Mouse (Mus musculus) MEL (cell line): ENCODE results near the gene Paxbp1. TPM values are rescaled to one million over a fixed set of nuclear protein-coding genes. Genes with fewer than 3 reads are reported as not detected.
A peak's percentile ranks its signal among the peaks of the same experiment; 100 is the strongest.

Experiments
- DNase-seq: peaks from one replicate; pipeline ENCODE4 v3.0.0; 2011; ENCODE audit warnings: low read depth, low spot score
- H3K27ac ChIP-seq: 2 replicates; pipeline ENCODE4 v1.5.1; 2012; ENCODE audit warnings: low read depth, mild to moderate bottlenecking, control low read depth, low read length, moderate library complexity; ENCODE audit not compliant: control insufficient read depth
- H3K27me3 ChIP-seq, 2 experiments: fragments of 150-350 bp in 1 of 2; sonication (generic) in 1 of 2; 2 replicates each; pipeline ENCODE4 v1.6.1; 2012; ENCODE audit warnings: low read length in 2 of 2, mild to moderate bottlenecking in 2 of 2, improper control_type of control experiment in 1 of 2, moderate library complexity in 1 of 2; ENCODE audit not compliant: insufficient read depth in 2 of 2, control insufficient read depth in 1 of 2
- H3K36me3 ChIP-seq, 2 experiments: 2 replicates each; pipeline ENCODE4 v1.6.1; 2012 to 2014; ENCODE audit warnings: low read length in 2 of 2, improper control_type of control experiment in 1 of 2, inconsistent platforms in 1 of 2, mild to moderate bottlenecking in 1 of 2; ENCODE audit not compliant: insufficient read depth in 2 of 2, control insufficient read depth in 1 of 2
- H3K4me1 ChIP-seq, 2 experiments: fragments of 150-350 bp in 1 of 2; sonication (generic) in 1 of 2; 2 replicates each; pipeline ENCODE4 v1.6.1; 2012; ENCODE audit warnings: low read length in 2 of 2, improper control_type of control experiment in 1 of 2, mild to moderate bottlenecking in 1 of 2; ENCODE audit not compliant: insufficient read depth in 2 of 2, control insufficient read depth in 1 of 2
- H3K4me3 ChIP-seq, 2 experiments: fragments of 150-350 bp in 1 of 2; sonication (generic) in 1 of 2; 2 replicates each; pipeline ENCODE4 v1.5.1; 2012; ENCODE audit warnings: low read depth in 2 of 2, low read length in 2 of 2, mild to moderate bottlenecking in 2 of 2, moderate library complexity in 2 of 2, control low read depth in 1 of 2, improper control_type of control experiment in 1 of 2; ENCODE audit not compliant: control insufficient read depth in 1 of 2, insufficient read depth in 1 of 2
- H3K79me2 ChIP-seq: 2 replicates; pipeline ENCODE4 v1.6.1; 2012; ENCODE audit warnings: mild to moderate bottlenecking, low read length, moderate library complexity; ENCODE audit not compliant: control insufficient read depth, poor library complexity, insufficient read depth
- H3K9ac ChIP-seq: 2 replicates; pipeline ENCODE4 v1.6.1; 2012; ENCODE audit warnings: low read depth, mild to moderate bottlenecking, control low read depth, low read length, moderate library complexity; ENCODE audit not compliant: control insufficient read depth, poor library complexity, severe bottlenecking
- H3K9me3 ChIP-seq: fragments of 150-350 bp; sonication (generic); replicated peaks from 2 replicates; pipeline ENCODE4 v1.6.1; 2012; ENCODE audit warnings: mild to moderate bottlenecking, low read length, improper control_type of control experiment, moderate library complexity; ENCODE audit not compliant: insufficient read depth
- BHLHE40 ChIP-seq: IDR thresholded peaks from 2 replicates; pipeline ENCODE4 v1.6.1; 2012; ENCODE audit warnings: low read depth, mild to moderate bottlenecking, inconsistent platforms, low read length, improper control_type of control experiment, borderline replicate concordance
- CHD1 ChIP-seq: IDR thresholded peaks from 2 replicates; pipeline ENCODE4 v1.6.1; 2012; ENCODE audit warnings: low read depth, mild to moderate bottlenecking, inconsistent platforms, low read length, improper control_type of control experiment
- CHD2 ChIP-seq: IDR thresholded peaks from 2 replicates; pipeline ENCODE4 v1.6.1; 2011; ENCODE audit warnings: low read length, improper control_type of control experiment
- CTCF ChIP-seq, 3 experiments: IDR thresholded peaks in 2 of 3; conservative IDR thresholded peaks in 1 of 3; 2 replicates each; pipeline ENCODE4 v1.5.1; 2011 to 2012; ENCODE audit warnings: low read length in 3 of 3, low read depth in 2 of 3, mild to moderate bottlenecking in 2 of 3, improper control_type of control experiment in 1 of 3, inconsistent platforms in 1 of 3, mixed read lengths in 1 of 3, moderate library complexity in 1 of 3; ENCODE audit not compliant: control insufficient read depth in 1 of 3, insufficient read depth in 1 of 3, poor library complexity in 1 of 3, severe bottlenecking in 1 of 3
- ELF1 ChIP-seq: IDR thresholded peaks from 2 replicates; pipeline ENCODE4 v1.6.1; 2014; ENCODE audit warnings: low read depth, mild to moderate bottlenecking, inconsistent platforms, low read length, improper control_type of control experiment, moderate library complexity
- EP300 ChIP-seq, 2 experiments: IDR thresholded peaks; 2 replicates each; pipeline ENCODE4 v1.6.1; 2011; ENCODE audit warnings: improper control_type of control experiment in 2 of 2, low read length in 2 of 2, low read depth in 1 of 2, mild to moderate bottlenecking in 1 of 2
- ETS1 ChIP-seq: IDR thresholded peaks from 2 replicates; pipeline ENCODE4 v1.6.1; 2012; ENCODE audit warnings: low read depth, mild to moderate bottlenecking, inconsistent platforms, low read length, improper control_type of control experiment, moderate library complexity
- JUND ChIP-seq: IDR thresholded peaks from 2 replicates; pipeline ENCODE4 v1.6.1; 2011; ENCODE audit warnings: low read depth, mild to moderate bottlenecking, improper control_type of control experiment, low read length
- MAZ ChIP-seq: IDR thresholded peaks from 2 replicates; pipeline ENCODE4 v1.6.1; 2012; ENCODE audit warnings: low read depth, mild to moderate bottlenecking, inconsistent platforms, low read length, improper control_type of control experiment
- MEF2A ChIP-seq: IDR thresholded peaks from 2 replicates; pipeline ENCODE4 v1.6.1; 2014; ENCODE audit warnings: low read depth, mild to moderate bottlenecking, inconsistent platforms, low read length, improper control_type of control experiment; ENCODE audit not compliant: poor library complexity, insufficient replicate concordance, severe bottlenecking; ENCODE audit errors: extremely low read depth
- MXI1 ChIP-seq: IDR thresholded peaks from 2 replicates; pipeline ENCODE4 v1.6.1; 2011; ENCODE audit warnings: mild to moderate bottlenecking, low read depth, low read length, improper control_type of control experiment
- MYB ChIP-seq: IDR thresholded peaks from 2 replicates; pipeline ENCODE4 v1.6.1; 2011; ENCODE audit warnings: mild to moderate bottlenecking, low read depth, low read length, improper control_type of control experiment
- NRF1 ChIP-seq: IDR thresholded peaks from 2 replicates; pipeline ENCODE4 v1.6.1; 2014; ENCODE audit warnings: low read depth, mild to moderate bottlenecking, inconsistent platforms, low read length, improper control_type of control experiment, moderate library complexity; ENCODE audit not compliant: poor library complexity, insufficient read depth, severe bottlenecking
- POLR2AphosphoS5 ChIP-seq: IDR thresholded peaks from 2 replicates; pipeline ENCODE4 v1.6.1; 2012; ENCODE audit warnings: low read depth, borderline replicate concordance, mild to moderate bottlenecking, inconsistent platforms, low read length, moderate library complexity, mixed read lengths
- RAD21 ChIP-seq: IDR thresholded peaks from 2 replicates; pipeline ENCODE4 v1.6.1; 2011; ENCODE audit warnings: mild to moderate bottlenecking, low read depth, low read length, improper control_type of control experiment
- SIN3A ChIP-seq: IDR thresholded peaks from 2 replicates; pipeline ENCODE4 v1.6.1; 2012; ENCODE audit warnings: low read length, improper control_type of control experiment, inconsistent platforms
- SMC3 ChIP-seq: IDR thresholded peaks from 2 replicates; pipeline ENCODE4 v1.6.1; 2011; ENCODE audit warnings: low read depth, low read length, improper control_type of control experiment
- TAL1 ChIP-seq: IDR thresholded peaks from 2 replicates; pipeline ENCODE4 v1.6.1; 2012; ENCODE audit warnings: mild to moderate bottlenecking, inconsistent platforms, low read length, moderate library complexity, mixed read lengths
- TBP ChIP-seq: IDR thresholded peaks from 2 replicates; pipeline ENCODE4 v1.8.0; 2011; ENCODE audit warnings: low read depth, low read length, improper control_type of control experiment
- TCF12 ChIP-seq: IDR thresholded peaks from 2 replicates; pipeline ENCODE4 v1.6.1; 2014; ENCODE audit warnings: low read depth, mild to moderate bottlenecking, inconsistent platforms, low read length, improper control_type of control experiment, moderate library complexity
- ZC3H11A ChIP-seq: IDR thresholded peaks from 2 replicates; pipeline ENCODE4 v1.6.1; 2012; ENCODE audit warnings: low read depth, mild to moderate bottlenecking, inconsistent platforms, low read length, improper control_type of control experiment
- ZKSCAN1 ChIP-seq: IDR thresholded peaks from 2 replicates; pipeline ENCODE4 v1.6.1; 2012; ENCODE audit warnings: low read depth, mild to moderate bottlenecking, inconsistent platforms, low read length, improper control_type of control experiment, moderate library complexity
- ZMIZ1 ChIP-seq: IDR thresholded peaks from 2 replicates; pipeline ENCODE4 v1.6.1; 2012; ENCODE audit warnings: low read depth, mild to moderate bottlenecking, inconsistent platforms, low read length, improper control_type of control experiment, moderate library complexity
- ZNF384 ChIP-seq: IDR thresholded peaks from 2 replicates; pipeline ENCODE4 v1.6.1; 2012; ENCODE audit warnings: low read depth, mild to moderate bottlenecking, inconsistent platforms, low read length, improper control_type of control experiment
- polyA plus RNA-seq, 2 experiments: library from polyadenylated mRNA; stranded (reverse) in 1 of 2; unstranded in 1 of 2; fragments of >175 nt in 1 of 2; fragments of >200 nt in 1 of 2; gene quantifications; 2 replicates each; pipeline versions ENCODE4 v1.2.1 to v1.2.4; 2012; ENCODE audit warnings: low replicate concordance in 2 of 2, low read depth in 1 of 2; ENCODE audit not compliant: insufficient read length in 2 of 2, insufficient read depth in 1 of 2, missing spikeins in 1 of 2
- total RNA-seq: library from RNA; depleted of rRNA; stranded (reverse); fragments of 300-350 nt; gene quantifications from 2 replicates; pipeline ENCODE4 v1.2.3, GENCODE M21; 2012

Gene Paxbp1
- total and polyA plus RNA-seq, 3 experiments = 23.8 to 49.6 TPM; not detected in 1

DNA sequence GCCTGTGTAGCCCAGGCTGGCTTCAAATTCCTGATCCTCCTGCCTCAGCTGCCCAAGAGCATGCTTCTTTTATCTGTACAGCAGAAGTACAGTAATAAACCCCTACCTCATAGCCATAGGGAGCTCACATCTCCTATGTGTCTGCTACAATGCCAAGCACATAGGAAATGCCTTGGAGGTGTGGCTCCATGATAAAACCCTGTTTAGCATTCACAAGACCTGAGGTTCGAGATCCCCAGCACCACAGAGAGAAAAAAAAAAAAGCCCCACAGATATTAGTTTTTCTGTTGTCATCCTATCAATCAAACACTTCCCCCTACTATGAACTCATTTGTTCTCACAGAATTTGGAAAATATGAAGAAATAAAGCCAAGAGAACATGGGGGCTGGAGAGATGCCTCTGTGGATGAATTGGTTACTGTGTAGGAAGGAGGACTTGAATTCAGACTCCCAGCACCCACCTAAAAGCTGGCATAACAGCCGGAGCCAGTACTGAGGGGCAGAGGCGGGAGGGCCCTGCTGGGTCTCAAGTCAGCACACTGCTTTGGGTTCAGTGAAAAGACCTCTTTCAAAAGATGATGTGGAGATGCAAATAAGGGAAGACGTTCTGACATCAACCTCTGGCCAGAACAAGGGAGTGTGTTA lies 38.8 kb upstream of the Paxbp1 start:
- no peak overlapping the region for H3K4me3 ChIP-seq
- peak; percentile 68 for DNase-seq
- H3K79me2 ChIP-seq = no peaks in the 10 kb centered on the region
- TF ChIP-seq MAZ (0 out of 2 replicates have a peak, but pooled peaks have one; percentile 11), BHLHE40 (no peak), MEF2A (no peak), MYB (no peak), SIN3A (peak; percentile 46; the same call in 1 of the 2 replicates), TAL1 (0 out of 2 replicates have a peak, but pooled peaks have one; percentile 5), ZNF384 (peak; percentile 90), TBP (no peak), SMC3 (peak; percentile 19), TCF12 (peak; percentile 42), EP300 (IDR thresholded peaks at IDR 0.05; ENCODE audit: low read depth in 1 of 2, low read length in 2 of 2) (peak in 1 of 2 experiments; percentile 41; a peak in 3 of 4 replicates), ETS1 (peak; percentile 65), ZC3H11A (no peak), ZKSCAN1 (0 out of 2 replicates have a peak, but pooled peaks have one; percentile 29)
- peaks cover 18 to 19% of the 10 kb centered on the region in 2 experiments for H3K4me1 ChIP-seq
- no peaks in the 10 kb centered on the region for H3K9me3 ChIP-seq
- no peak overlapping the region for H3K9ac ChIP-seq
- peak overlapping the region; percentile 16; the same call in 1 of the 2 replicates for H3K27ac ChIP-seq
- H3K27me3 ChIP-seq = no peaks in the 10 kb centered on the region
- peaks cover 0 to 11% of the 10 kb centered on the region in 2 experiments; a peak in 2 of 4 replicates for H3K36me3 ChIP-seq

DNA sequence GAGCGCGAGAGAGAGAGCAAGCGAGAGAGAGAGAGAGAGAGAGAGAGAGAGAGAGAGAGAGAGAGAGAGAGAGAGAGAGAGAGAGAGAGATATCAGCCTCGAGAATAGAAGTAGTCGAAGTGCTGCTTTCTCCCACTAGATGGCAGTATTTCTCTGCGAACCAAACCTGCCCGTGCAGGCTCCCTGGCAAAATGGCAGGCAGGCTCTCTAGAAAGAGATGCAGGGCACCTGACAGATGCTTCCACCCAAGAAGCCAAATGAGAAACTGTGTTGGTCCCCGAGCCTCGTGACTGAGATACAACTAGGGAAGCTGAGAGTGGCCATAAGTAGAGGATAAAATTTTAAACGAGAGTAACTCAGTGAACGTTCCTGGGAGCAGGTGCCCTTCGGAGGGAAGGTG lies 37.2 kb upstream of the Paxbp1 start:
- H3K79me2 ChIP-seq = no peaks in the 10 kb centered on the region
- H3K27ac ChIP-seq = no peak overlapping the region
- TF ChIP-seq EP300 (IDR thresholded peaks at IDR 0.05; ENCODE audit: low read depth in 1 of 2, low read length in 2 of 2) = no peak
- peak; percentile 98 for TF ChIP-seq JUND
- no peak for TF ChIP-seq POLR2AphosphoS5
- peak; percentile 97 for TF ChIP-seq ZC3H11A
- no peak for TF ChIP-seq NRF1
- TF ChIP-seq CTCF (IDR thresholded peaks at IDR 0.05 in 2 of 3, conservative IDR thresholded peaks at IDR 0.05 in 1 of 3; ENCODE audit: control insufficient read depth in 1 of 3, insufficient read depth in 1 of 3, low read depth in 2 of 3, low read length in 3 of 3, poor library complexity in 1 of 3, severe bottlenecking in 1 of 3) = peak; percentile 44 to 83 (median 78); a peak in 5 of 6 replicates
- TF ChIP-seq CHD1 = no peak
- TF ChIP-seq ZNF384 = no peak
- TF ChIP-seq SMC3 = peak; percentile 90
- peak; percentile 91 for TF ChIP-seq RAD21
- TF ChIP-seq TAL1 = no peak
- TF ChIP-seq ELF1 = no peak
- TF ChIP-seq TCF12 = no peak
- peak; percentile 37; the same call in 1 of the 2 replicates for TF ChIP-seq SIN3A
- 0 out of 2 replicates have a peak, but pooled peaks have one; percentile 11 for TF ChIP-seq ETS1
- no peak for TF ChIP-seq CHD2
- TF ChIP-seq ZMIZ1 = no peak
- no peak for TF ChIP-seq MXI1
- H3K4me1 ChIP-seq = peaks cover 7 to 10% of the 10 kb centered on the region in 2 experiments
- DNase-seq = peak; percentile 89
- peaks cover 0 to 3% of the 10 kb centered on the region in 2 experiments; a peak in 2 of 4 replicates for H3K36me3 ChIP-seq
- H3K9ac ChIP-seq = no peak overlapping the region
- H3K27me3 ChIP-seq = no peaks in the 10 kb centered on the region
- no peaks in the 10 kb centered on the region for H3K9me3 ChIP-seq
- no peak overlapping the region for H3K4me3 ChIP-seq
